Mouse (Mus musculus) megakaryocyte, adult 5-6 weeks (primary cell): ENCODE data around the gene Mymx. TPM values are rescaled to one million over a fixed set of nuclear protein-coding genes. Genes with fewer than 3 reads are reported as not detected.

Experiments
- ATAC-seq: 2 replicates; pipeline ENCODE4 v1.8.0; 2016; ENCODE audit warnings: mild to moderate bottlenecking, inconsistent platforms; ENCODE audit not compliant: poor library complexity, severe bottlenecking
- total RNA-seq, 2 experiments: library from RNA; stranded (forward) in 1 of 2; stranded (reverse) in 1 of 2; fragments of 153-499, 151-499 nt in 1 of 2; fragments of 221-1000, 200-1000 nt in 1 of 2; gene quantifications; 2 replicates each; pipeline versions ENCODE4 v1.2.3 to v1.2.4; 2015 to 2017

The Mymx gene
- total RNA-seq, 2 experiments from 2014 or later = not detected

DNA sequence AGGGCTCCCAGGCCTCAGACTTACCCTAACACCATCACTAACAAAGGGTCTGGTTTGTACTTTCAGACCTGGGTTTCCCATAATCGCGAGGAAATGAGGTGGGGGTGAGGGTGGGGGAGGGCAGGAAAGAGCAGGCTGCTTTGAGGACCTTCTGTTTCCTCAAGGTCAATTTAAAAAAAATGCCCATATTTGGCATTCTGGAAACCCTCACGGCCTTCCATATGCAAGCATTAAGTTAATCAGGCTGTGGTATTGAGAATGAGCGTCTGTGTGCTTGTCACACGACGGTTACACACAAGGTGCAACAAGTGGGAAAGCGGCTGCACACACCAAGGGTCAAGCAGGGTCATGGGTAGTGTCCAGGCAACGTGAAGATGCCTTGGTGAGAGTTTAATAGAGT lies 10.1 kb upstream of the Mymx start:
- no peak for ATAC-seq

DNA sequence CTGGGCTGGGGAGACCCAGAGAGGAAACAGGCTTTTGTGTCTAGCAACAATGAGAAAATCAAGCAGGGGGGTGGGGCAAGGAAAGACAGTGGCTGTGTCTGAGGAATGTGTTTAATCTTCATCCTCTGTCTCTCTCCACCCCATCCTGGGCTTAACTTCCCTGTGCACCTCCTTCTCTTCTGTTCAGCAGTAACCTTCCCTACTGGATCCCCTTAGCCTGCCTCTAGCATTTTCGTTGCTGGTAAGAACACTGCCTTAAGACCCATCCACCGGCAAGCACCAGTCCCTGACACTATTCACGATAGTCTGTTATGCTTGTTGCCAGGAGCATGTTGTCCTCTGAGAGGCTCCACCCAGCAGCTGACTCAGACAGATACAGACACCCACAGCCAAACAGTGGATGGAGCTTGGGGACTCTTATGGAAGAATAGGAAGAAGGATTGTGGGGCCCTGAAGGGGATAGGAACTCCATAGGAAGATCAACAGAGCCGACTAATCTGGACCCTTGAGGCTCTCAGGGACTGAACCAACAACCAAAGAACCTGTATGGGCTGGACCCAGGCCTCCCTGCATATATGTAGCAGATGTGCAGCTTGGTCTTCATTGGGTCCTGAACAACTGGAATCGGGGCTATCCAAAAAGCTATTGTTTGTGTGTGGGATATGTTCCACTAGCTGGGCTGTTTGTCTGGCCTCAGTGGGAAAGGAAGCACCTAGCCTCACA lies 8.4 kb upstream of the Mymx start:
- no peak for ATAC-seq

DNA sequence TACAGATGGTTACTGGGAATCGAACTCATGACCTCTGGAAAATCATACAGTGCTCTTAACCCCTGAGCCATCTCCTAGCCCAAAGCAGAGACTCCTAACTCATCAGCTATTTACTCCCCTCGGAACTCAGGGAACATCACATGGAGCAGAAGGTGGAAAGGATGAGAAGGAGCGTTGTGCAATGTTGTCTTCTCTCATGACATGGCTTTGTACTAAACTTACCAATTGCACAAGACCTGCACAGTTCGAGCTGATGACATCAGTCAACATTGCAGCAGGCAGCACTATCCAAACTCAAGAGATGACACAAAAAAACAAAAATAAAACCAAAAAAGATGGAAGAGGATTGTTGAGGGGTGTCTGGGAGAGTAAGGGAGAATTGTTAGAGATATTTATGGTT lies 6.5 kb upstream of the Mymx start:
- peak; percentile 56 for ATAC-seq

DNA sequence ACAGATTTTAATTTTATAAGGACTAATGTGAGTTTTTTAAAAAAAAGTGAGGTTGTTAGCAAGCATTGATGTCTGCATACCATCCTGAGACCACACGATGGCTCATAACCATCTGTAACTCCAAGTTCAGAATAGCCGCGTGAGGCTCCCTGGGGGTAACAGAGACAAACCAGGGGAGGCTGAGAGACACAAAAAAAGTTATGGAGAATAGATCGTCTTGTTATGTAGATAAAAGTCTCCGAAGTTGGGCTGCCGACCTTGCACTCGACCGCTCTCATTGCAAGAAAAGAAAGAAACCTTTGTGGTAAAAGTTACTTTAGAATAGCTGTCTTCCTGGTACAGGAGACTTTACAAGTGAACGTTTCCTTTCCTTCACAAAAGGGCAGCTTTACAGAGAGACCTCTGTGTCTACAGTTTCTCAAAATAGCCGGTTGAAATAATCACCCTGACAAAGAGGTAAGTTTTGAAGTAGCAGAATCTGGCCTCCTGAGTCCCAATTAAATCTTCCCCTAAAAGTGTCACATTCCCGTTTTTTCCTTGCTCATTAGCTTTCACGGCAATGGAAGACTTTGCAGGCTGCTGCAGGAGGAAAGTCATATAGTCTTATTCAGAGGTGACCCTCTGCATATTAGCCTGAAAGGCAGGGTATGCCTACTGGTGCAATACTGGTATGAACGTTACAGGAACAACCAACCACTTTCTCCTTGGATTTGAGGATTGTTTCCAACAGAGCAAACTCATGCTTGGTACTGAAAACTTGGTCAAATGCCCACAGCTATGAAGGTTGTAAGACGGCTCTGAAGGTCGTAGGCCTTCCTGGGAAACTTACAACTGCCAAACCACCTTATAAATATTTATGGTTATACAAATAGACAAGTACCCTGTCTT lies 5.3 kb upstream of the Mymx start:
- no peak for ATAC-seq

DNA sequence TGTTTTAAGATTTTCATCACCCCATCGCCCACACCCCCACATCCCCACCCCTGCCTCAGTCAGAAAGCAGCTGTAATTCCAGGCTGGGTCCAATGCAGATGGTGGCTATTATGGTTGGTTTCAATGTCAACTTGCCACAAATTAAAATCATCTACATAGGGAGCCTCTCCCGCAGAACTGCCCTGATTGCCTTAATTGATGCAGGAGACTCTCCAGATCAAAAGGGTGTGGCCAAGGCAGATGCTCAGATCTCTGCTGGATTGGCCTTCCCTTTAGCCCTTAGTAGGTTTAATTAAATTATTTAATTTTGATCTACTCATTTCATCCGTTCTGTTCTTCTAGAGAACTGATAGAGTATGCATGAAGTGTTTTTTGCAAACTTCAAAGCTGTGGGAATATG lies 1.1 kb upstream of the Mymx start:
- no peak for ATAC-seq

DNA sequence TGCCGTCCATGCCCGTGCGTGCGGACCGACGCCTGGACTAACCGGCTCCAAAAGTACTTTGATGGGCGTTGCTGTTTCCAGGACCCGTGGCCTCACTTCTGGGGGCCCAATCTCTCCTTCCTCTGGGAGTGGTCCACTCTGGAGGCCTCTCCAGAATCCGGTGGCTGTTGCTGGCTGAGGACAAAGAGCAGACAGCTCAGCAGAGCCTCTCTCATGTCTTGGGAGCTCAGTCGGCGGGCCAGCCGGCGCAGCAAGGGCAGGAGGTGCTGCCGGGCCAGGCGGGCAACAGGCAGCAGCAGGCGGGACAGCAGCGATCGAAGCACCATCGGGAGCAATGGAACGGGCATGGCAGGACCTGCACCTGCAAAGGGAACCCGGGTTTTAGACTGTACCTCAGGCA lies 577 bp downstream of the Mymx start:
- no peak for ATAC-seq

DNA sequence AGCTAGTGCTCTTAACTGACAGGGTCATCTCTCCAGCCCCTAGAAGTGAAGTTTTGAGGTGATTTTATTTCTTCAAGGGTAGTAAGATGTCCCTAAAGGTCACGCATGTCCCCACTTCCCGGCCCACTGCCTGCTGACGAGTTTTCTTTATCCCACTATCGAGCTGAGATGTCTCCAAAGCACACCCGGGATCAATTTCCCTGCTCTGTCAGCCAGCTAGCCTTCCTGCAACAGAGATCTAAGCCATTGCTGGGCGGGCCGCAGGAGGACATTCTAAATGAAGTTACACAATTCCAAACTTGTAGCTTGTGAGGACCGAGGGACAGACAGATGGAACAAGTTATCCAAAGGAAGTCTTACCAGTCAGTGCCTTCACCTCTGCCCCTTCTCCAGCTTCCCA lies 1.6 kb downstream of the Mymx start:
- no peak for ATAC-seq

DNA sequence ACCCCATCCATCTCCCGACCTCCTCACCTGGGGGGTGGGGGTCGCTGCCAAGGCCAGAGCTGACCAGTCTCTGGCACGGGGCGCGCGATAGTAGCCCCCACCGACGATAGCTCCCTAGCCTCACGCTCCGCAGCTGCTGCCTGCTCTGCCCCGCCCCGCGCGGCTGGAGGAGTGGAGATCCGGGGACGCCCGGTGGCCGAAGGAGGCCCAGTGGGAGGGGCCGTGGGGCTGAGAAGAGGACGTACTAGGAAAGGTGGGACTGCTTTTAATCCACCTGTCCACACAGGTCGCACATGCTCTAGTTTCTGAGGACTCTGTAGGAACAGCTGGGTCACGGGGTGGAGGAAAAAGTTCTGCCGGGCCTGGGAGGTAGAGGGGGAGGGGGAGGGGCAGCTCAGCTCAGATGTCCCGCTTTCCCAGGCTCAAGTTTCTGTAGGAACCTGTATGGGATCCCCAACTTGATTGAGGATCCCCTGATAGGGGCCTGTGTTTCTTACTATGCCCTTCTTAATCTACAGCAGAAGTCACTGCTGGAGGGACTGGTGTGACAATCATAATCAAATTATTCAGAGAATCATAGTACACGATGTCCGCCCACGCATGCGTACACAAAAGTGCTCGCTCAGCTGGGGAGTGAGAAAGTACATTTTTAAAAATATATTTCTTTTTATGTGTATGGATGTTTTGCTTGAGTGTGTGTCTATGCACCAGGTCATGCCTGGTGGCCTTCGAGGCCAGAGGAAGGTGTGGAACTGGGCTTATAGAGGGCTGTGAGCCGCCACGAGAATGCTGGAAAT lies 2.3 kb downstream of the Mymx start, which contains the start of gene Slc29a1:
Slc29a1 (minus strand) TSS at position 161 of the 797 bp plus-strand sequence.
- peak; percentile 41 for ATAC-seq

DNA sequence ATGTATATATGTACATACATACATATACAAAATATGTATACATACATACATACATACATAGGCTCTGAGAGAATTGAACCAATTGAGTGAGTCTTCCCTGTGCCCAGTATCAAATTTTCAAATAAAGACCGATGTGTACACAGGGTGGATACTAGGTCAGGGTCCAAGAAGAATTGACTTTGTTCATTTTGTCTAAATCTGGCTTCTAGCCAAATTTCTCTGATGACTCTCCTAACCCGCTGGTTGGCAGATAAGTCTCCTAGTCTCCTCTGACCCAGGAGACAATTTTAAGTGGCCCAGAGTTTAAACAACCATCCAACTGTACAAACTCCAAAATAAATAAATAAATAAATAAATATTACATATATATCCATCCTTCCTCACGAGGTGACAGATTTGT lies 3.0 kb downstream of the Mymx start:
- ATAC-seq = no peak

DNA sequence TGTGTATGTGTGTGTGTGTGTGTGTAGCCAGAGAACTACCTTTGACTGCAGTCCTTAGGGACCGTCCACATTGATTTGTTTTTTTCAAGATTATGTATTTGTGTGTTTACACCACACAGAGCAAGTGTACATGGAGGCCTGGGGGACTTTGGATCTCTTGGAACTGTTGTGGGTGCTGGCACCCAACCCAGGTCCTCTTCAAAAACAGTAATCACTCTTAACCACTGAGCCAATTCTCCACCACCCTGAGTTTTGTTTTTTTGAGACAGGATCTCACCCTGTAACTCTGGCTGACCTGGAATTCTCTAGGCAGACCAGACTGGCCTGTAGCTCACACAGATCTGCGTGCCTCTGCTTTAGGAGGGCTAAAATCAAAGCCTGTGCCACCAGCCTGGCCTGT lies 3.5 kb downstream of the Mymx start:
- ATAC-seq = no peak

DNA sequence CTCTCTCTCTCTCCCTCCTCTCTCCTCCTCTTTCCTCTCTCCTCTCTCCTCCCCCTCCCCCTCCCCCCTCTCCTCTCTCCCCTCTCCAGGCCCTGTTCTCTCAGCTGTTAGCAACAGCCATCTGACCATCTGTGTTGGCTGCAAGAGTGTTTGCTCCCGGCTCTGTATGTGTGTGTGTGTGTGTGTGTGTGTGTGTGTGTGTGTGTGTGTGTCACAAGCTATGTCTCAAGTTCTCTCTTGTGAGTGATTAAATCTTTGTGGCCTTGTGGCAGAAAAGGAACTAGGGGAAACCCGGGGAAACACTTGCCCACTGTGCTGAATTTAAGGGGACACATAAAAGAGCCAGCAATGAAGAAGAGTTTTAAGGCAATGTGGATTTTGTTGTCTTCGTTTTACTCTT lies 4.1 kb downstream of the Mymx start:
- ATAC-seq = peak; percentile 21

DNA sequence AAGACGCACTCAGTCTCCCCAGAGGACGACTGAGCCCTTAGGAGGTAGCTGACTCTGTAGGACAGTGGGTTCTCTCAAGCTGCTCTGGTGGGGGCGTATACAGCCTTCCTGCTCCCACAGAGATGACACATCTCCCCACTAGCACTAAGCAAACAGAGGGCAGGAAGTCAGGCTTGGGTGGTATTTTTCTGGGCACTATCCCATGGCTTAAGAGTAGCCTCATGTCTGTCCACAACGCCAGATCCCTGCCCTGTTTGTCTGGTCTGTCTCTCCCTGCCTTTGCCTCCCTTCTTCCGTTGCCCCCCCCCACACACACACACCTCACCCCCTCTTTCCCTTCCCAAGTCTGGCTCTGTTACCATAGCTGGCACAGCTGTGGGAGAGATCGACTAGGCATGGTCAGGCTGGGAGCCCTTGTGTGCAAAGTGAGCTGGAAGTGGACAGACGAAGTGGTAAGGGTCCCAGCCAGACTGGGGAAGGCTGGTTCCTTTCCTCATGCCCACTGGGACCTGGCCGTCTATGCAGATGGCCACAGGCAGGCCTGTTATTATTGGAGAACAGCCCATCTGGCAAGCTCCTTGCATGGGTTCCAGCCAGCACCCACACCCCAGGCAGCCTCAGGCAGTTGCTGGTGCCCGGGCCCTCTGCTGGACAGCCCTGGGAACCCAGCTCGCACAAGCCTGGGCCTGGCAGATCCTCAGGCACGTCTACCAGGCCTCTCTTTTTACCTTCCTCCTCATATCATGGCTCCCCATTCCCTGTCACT lies 5.1 kb downstream of the Mymx start:
- ATAC-seq = peak; percentile 67

DNA sequence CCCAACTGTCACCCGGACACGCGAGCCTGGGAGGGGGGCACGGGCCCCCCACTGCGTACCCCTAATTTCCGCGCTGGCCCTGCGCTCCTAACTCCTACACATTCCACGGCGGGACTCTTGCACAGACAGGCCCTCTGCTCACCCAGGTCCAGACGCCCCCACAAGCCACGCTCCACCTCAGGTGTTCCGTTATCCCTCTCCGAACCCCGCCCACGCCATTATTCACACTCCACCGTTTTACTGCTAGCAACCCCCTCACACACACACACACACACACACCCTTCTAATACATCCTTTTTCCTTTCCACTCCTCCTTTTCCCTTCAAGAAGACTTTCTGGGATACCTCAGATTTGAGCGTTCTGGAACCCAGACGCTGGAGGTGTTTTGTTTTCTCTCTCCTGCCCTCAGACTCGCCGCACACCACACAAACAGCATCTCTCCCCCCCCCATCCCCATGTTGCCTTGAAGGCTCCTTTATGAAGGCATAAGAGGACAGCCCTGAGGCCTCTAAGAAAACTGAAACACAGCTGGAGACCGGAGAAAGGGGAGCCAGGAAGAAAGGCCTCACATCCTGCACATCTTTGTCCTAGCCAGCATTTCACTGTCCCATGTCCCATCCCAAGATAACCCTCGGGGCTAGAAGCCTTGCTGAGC lies 6.0 kb downstream of the Mymx start:
- ATAC-seq = no peak

DNA sequence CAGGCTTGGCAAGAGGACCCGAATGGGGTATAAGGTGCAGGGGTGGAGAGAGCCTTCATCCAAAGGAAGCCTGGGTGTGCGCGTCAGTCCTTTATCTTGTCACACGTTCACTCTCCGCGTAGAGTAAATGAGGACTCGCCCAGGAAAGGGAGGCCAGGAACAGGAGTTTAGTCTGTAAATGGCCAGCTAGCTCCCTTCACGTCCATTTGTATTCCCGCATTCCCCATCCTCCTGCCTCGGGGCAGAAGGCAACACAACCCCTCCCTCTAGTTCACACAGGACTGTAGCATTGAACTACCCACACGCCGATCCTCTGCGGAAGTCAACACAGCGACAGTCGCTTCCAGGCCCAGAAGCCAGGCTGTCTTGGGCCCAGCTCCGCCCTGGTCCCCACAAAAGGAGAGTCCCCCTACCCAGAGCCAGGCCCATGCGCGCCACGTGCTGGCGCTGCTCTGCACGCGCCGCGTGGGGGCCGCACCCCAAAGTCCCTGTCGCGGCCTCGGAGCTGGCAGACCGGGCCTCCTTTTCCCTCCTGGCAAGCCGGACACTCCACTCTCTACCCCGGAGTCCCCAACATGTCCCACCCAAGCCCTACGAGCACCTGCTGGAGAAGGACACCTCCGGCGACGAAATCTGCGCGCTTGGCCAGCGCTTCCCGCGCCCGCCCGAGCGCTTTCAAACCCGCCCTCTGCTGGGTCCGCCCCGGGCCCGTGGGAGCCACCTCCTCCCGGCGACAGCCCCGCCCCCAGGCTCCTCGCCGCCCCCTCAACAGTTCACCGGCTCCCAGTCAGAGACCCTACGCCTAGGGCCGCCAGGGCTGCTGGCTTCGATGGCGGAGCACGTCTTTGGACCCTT lies 6.8 kb downstream of the Mymx start:
- ATAC-seq = peak; percentile 64

DNA sequence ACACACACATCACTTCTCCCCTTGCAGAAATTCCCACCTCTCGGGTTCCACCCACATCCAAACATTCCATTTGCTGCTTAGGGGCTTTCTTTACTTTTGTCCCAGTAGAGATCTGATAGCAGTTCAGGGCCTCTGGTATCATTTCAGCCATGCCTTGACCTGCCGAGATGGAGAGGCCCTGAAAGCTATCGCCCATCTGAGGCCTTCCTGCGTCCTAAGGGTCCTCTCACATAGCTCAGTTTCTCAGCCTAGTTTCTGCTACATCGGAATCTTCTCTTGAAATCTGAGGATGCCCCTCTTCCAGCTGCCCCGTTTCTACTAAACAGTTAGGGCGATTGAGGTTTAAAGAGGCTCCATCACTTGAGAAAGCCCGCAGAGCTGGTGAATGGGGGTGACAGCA lies 7.7 kb downstream of the Mymx start:
- no peak for ATAC-seq

DNA sequence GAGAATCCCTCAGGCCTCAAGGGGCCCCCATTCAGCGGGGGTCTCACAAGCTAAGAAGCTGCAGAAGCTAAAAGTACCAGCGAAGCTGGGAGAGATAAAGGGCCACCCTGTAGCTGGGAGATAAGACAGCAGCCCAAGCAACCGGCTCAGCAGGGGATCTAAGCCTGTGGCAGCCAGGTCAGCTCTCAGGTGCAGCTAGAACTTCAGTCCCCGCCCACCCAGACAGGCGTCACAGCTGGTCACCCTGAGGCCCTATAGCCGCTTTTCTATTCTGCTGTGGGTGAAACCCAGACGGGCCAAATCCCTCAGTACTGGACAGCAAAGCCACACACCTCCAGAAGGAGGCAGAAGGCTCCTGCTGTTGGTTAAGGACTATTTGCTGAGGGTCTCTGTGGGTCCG lies 8.4 kb downstream of the Mymx start:
- no peak for ATAC-seq

DNA sequence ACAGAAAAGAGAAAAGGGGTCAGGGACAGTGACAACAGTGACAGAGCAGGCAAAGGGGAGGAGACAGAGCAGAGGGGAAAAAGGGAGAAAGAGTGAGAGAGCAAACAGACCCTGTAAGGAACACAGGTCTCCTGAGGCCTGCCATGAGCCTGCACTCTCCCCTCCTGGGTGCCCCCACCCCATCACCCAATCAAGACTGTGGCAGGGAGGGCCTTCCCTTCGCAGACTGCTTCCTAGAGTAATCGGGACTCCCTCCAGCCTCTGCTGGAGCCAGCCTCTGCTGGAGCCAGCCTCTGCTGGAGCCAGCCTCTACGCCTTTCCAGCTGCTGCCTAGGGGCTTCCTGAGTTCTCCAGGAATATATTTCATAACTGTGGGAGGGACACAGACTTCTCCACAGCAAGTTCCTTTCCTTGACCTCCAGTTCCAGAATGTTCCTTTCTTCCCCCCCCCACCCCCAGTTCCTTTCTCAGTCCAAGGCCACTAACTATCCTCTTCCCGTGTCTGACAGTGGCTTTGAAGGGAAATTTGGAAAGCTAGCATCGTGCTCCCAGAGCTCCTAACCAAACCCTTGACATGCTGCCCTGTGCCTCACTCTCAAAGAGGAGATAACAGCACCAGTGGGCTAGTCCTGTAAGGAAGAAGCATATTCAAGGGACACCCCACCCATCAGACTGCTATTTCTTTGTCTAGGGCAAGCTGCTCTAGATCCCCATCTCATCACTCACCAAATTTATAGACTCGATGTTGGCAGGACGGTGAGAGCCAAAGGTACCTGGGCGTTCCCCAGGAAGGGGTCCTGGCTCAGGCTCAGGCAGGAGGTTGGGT lies 9.1 kb downstream of the Mymx start:
- ATAC-seq = no peak
